8 mouse cellular contexts compared by ENCODE assay signal in the genomic region with DNA sequence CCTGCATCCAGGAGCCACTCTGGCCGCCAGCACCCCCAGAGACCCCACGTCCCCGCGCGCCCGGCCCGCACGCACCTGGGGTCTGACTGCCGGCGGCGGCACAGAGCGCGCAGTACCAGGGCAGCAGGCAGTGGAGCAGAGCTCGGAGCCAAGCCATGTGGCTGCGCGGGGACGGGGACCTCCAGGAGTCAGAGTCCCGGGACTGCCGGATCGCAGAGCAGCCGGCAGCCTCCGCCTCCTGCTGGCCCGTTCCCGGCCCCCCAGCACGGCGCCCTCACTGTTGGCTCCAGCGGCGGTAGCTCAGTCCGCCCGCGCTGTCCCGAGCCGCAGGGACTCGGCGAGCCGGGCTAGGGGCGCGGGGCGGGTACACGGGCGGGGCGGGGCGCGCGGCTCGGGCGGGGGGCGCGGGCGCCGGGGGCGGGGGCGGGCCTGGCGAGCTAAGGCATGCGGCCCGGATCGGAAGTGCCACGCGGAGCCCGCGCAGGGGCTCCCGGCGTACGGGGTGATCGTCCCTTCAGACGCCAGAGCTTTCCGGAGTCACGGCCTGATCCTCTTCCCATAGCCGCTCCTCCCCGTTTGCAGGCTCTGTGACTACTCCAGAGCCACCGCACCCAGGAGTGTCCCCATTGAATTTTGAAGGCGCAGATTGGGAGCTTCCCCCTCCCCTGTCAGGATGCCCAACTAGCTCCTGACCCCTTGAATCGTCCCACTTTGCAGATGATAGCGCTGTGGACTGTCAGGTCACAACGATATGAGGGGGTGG. TPM values are rescaled to one million over a fixed set of nuclear protein-coding genes. Genes with fewer than 3 reads are reported as not detected.
A peak's percentile ranks its signal among the peaks of the same experiment; 100 is the strongest.
DNase-seq lines count a peak whose midpoint lies in the region; ATAC-seq and TF ChIP-seq lines count a peak whose summit lies in the region.

Adamts14 (minus strand) TSS at position 358 of the 763 bp plus-strand sequence.

- peak within 1 kb of the TSS; percentile 47 for H3K9ac ChIP-seq in forebrain, postnatal 0 days
- H3K9ac ChIP-seq in intestine, embryonic 16.5 days (ENCODE audit: low read depth, low read length), result peak within 1 kb of the TSS; percentile 73

- no peaks in the 10 kb centered on the region for H3K27me3 ChIP-seq in kidney, adult 2 months (replicated peaks; ENCODE audit: control insufficient read depth, insufficient read depth, low read length)
- no peaks in the 10 kb centered on the region for H3K27me3 ChIP-seq in forebrain, postnatal 0 days (ENCODE audit: insufficient read depth, low read length)
- H3K27me3 ChIP-seq in intestine, embryonic 16.5 days (replicated peaks; ENCODE audit: control insufficient read depth, insufficient read depth, low read length), result no peaks in the 10 kb centered on the region

- WGBS in kidney, adult 2 months, result 2% methylated on average over 57 of the region's 75 CpGs
- 4% methylated on average over 56 of the region's 75 CpGs for WGBS in forebrain, postnatal 0 days
- WGBS in intestine, embryonic 16.5 days, result under 1% methylated on average over 51 of the region's 75 CpGs

- H3K4me3 ChIP-seq in kidney, adult 2 months (ENCODE audit: insufficient read depth, low read depth, low read length), result peak within 1 kb of the TSS; percentile 39
- H3K4me3 ChIP-seq in forebrain, postnatal 0 days (ENCODE audit: low read depth, low read length), result peak within 1 kb of the TSS; percentile 55
- H3K4me3 ChIP-seq in intestine, embryonic 16.5 days (ENCODE audit: low read length), result peak within 1 kb of the TSS; percentile 61

- H3K4me2 ChIP-seq in forebrain, postnatal 0 days (ENCODE audit: low read depth), result peak within 1 kb of the TSS; percentile 96
- peak within 1 kb of the TSS; percentile 98 for H3K4me2 ChIP-seq in intestine, embryonic 16.5 days (ENCODE audit: low read depth, low read length)

- H3K27ac ChIP-seq in kidney, adult 2 months (ENCODE audit: insufficient read depth, low read depth, low read length), result 0 out of 2 replicates have a peak within 1 kb of the TSS, but pooled peaks have one; percentile 1
- H3K27ac ChIP-seq in forebrain, postnatal 0 days (ENCODE audit: low read depth, low read length), result no peak within 1 kb of the TSS
- H3K27ac ChIP-seq in intestine, embryonic 16.5 days (ENCODE audit: low read length), result no peak within 1 kb of the TSS

- H3K9me3 ChIP-seq in forebrain, postnatal 0 days (ENCODE audit: low read length), result no peaks in the 10 kb centered on the region
- no peaks in the 10 kb centered on the region for H3K9me3 ChIP-seq in intestine, embryonic 16.5 days (ENCODE audit: control insufficient read depth, low read length)

- peak; percentile 72 for ATAC-seq in forebrain, postnatal 0 days
- ATAC-seq in intestine, embryonic 16.5 days, result peak; percentile 76
- 0 out of 2 replicates have a peak, but pooled peaks have one; percentile 10 for ATAC-seq in megakaryocyte progenitor cell, adult 5-6 weeks (replicated peaks; ENCODE audit: poor library complexity)

- H3K36me3 ChIP-seq in kidney, adult 2 months (ENCODE audit: control insufficient read depth, insufficient read depth, low read length), result no peaks in the 10 kb centered on the region
- no peaks in the 10 kb centered on the region for H3K36me3 ChIP-seq in forebrain, postnatal 0 days (ENCODE audit: insufficient read depth)
- H3K36me3 ChIP-seq in intestine, embryonic 16.5 days (ENCODE audit: control insufficient read depth, insufficient read depth, low read length), result no peaks in the 10 kb centered on the region

- TF ChIP-seq POLR2A in kidney, adult 2 months (IDR thresholded peaks at IDR 0.05; ENCODE audit: low read depth, low read length), result no peak

- DNase-seq in kidney, adult 2 months, result peak; percentile 34
- no peak for DNase-seq in kidney, adult 11 months
- DNase-seq in R1 (ENCODE audit: low read depth, low spot score), result peak; percentile 68
- no peak for DNase-seq in forebrain, postnatal 0 days
- peak; percentile 23 for DNase-seq in thymus, postnatal 25 days
- DNase-seq in spleen, postnatal 4 days (ENCODE audit: low spot score in 2 of 2), result no peak

- TF ChIP-seq CTCF in kidney, adult 2 months (conservative IDR thresholded peaks at IDR 0.05; ENCODE audit: insufficient read depth, insufficient read length, low read depth, low read length), result no peak
- 0 out of 2 replicates have a peak, but pooled peaks have one; percentile 9 for TF ChIP-seq CTCF in forebrain, postnatal 0 days (IDR thresholded peaks at IDR 0.05; ENCODE audit: low read depth)

- H3K4me1 ChIP-seq in kidney, adult 2 months (ENCODE audit: control insufficient read depth, insufficient read depth, low read length), result no peaks in the 10 kb centered on the region
- no peaks in the 10 kb centered on the region for H3K4me1 ChIP-seq in forebrain, postnatal 0 days (ENCODE audit: insufficient read depth)
- peaks cover 11% of the 10 kb centered on the region; the same call in 1 of the 2 replicates for H3K4me1 ChIP-seq in intestine, embryonic 16.5 days (ENCODE audit: control insufficient read depth, insufficient read depth, low read length)

RNA-seq across cellular contexts. Expression of gene Adamts14, which starts in this region (rescaled TPM):
- 1.3 and 1.7 TPM in 2 replicates for polyA plus RNA-seq in kidney, adult 2 months (2012; rRNA removed)
- 0.54 and 1.0 TPM in 2 replicates for total RNA-seq in forebrain, postnatal 0 days (2014; rRNA removed)
- polyA plus RNA-seq in forebrain, postnatal 0 days (2015; fragmentation: Nextera tagmentation; extraction: Ambion mirVana), result 0.18 and 0.22 TPM in 2 replicates
- polyA plus RNA-seq in intestine, embryonic 16.5 days (2015; fragmentation: Nextera tagmentation; extraction: Ambion mirVana), result 0.75 TPM in 2 replicates
- total RNA-seq in megakaryocyte progenitor cell, adult 5-6 weeks (2015), result not detected in 2 replicates
- 0.10 TPM in 1 of 2 replicates, not detected in the other for total RNA-seq in megakaryocyte progenitor cell, adult 5-6 weeks (2017)

Comparison
In these comparisons a context has a peak if more than half of its experiments do, and no peak if none do; other contexts are left out.
1. DNase-seq: peak in kidney, adult 2 months (single experiment), R1 (single experiment) and thymus, postnatal 25 days (single experiment); none in kidney, adult 11 months (single experiment), forebrain, postnatal 0 days (single experiment) and spleen, postnatal 4 days (0 of 2).
2. Peak in ATAC-seq, H3K4me3 ChIP-seq, H3K9ac ChIP-seq and H3K4me2 ChIP-seq in intestine, embryonic 16.5 days; RNA of the gene not detected or under 1 TPM.
3. Peak in ATAC-seq in megakaryocyte progenitor cell, adult 5-6 weeks; RNA of the gene not detected or under 1 TPM.
4. ATAC-seq: peak in every context shown above with its lines; median percentile 76 in intestine, embryonic 16.5 days; 72 in forebrain, postnatal 0 days; 10 in megakaryocyte progenitor cell, adult 5-6 weeks.
5. Peak in every context shown above with its lines, with median percentiles within 50 percentile points of each other: H3K4me3 ChIP-seq.